Mouse (Mus musculus) ES-Bruce4 (cell line): ENCODE results near the gene Sdhc.

ENCODE experiments used
- CTCF ChIP-seq: IDR thresholded peaks from one replicate; pipeline ENCODE4 v1.8.1; 2011; ENCODE audit warnings: low read depth, low read length
- POLR2A ChIP-seq: IDR thresholded peaks from one replicate; pipeline ENCODE4 v1.8.1; 2011; ENCODE audit warnings: low read length; ENCODE audit not compliant: insufficient read depth

- TF ChIP-seq CTCF (no peak), POLR2A (no peak)
These were observed 512 bp upstream of the Sdhc start for GRCm38 (mm10) chr1:171150838-171151391.
